Mouse (Mus musculus): Measurements from ENCODE around the gene Col25a1.

Col25a1 gene

GRCm38 (mm10) chr3:130378626-130379025 lies 247.3 kb downstream of the Col25a1 start:
- DNase-seq (ENCODE audit: low spot score): no peak

GRCm38 (mm10) chr3:130380299-130380845 lies 249.1 kb downstream of the Col25a1 start:
- no peak for DNase-seq (ENCODE audit: low spot score)

- DNase-seq (ENCODE audit: low spot score): no peak
These were observed 250.4 kb downstream of the Col25a1 start for GRCm38 (mm10) chr3:130381691-130382090.

- no peak for DNase-seq (ENCODE audit: low spot score)
These were observed 254.6 kb downstream of the Col25a1 start for GRCm38 (mm10) chr3:130385856-130386255.

- DNase-seq (ENCODE audit: low spot score): no peak
These were observed 255.9 kb downstream of the Col25a1 start for GRCm38 (mm10) chr3:130387156-130387555.

GRCm38 (mm10) chr3:130389261-130389975 lies 258.1 kb downstream of the Col25a1 start:
- no peak for DNase-seq (ENCODE audit: low spot score)

- DNase-seq (ENCODE audit: low spot score): no peak
These were observed 265.3 kb downstream of the Col25a1 start for GRCm38 (mm10) chr3:130396636-130397035.

- DNase-seq (ENCODE audit: low spot score): no peak
These were observed 269.6 kb downstream of the Col25a1 start for GRCm38 (mm10) chr3:130400716-130401559.

- DNase-seq (ENCODE audit: low spot score): no peak
These were observed 270.2 kb downstream of the Col25a1 start for GRCm38 (mm10) chr3:130401560-130401852.

GRCm38 (mm10) chr3:130404525-130405409 lies 273.5 kb downstream of the Col25a1 start:
- no peak for DNase-seq (ENCODE audit: low spot score)

- no peak for DNase-seq (ENCODE audit: low spot score)
These were observed 275.9 kb downstream of the Col25a1 start for GRCm38 (mm10) chr3:130407201-130407600.

GRCm38 (mm10) chr3:130413239-130413638 lies 281.9 kb downstream of the Col25a1 start:
- DNase-seq (ENCODE audit: low spot score): no peak

- DNase-seq (ENCODE audit: low spot score): no peak
These were observed 287.6 kb downstream of the Col25a1 start for GRCm38 (mm10) chr3:130418951-130419350.

- DNase-seq (ENCODE audit: low spot score): no peak
These were observed 297.5 kb downstream of the Col25a1 start for GRCm38 (mm10) chr3:130428796-130429195.

- DNase-seq (ENCODE audit: low spot score): no peak
These were observed 298.8 kb downstream of the Col25a1 start for GRCm38 (mm10) chr3:130430052-130430451.

- DNase-seq (ENCODE audit: low spot score): no peak
These were observed 301.5 kb downstream of the Col25a1 start for GRCm38 (mm10) chr3:130432818-130433217.

- DNase-seq (ENCODE audit: low spot score): no peak
These were observed 305.7 kb downstream of the Col25a1 start for GRCm38 (mm10) chr3:130436956-130437355.

GRCm38 (mm10) chr3:130439767-130440166 lies 308.5 kb downstream of the Col25a1 start:
- DNase-seq (ENCODE audit: low spot score): no peak

- no peak for DNase-seq (ENCODE audit: low spot score)
These were observed 309.4 kb downstream of the Col25a1 start for GRCm38 (mm10) chr3:130440689-130441088.

GRCm38 (mm10) chr3:130443842-130444627 lies 312.7 kb downstream of the Col25a1 start:
- no peak for DNase-seq (ENCODE audit: low spot score)

GRCm38 (mm10) chr3:130449864-130450263 lies 318.6 kb downstream of the Col25a1 start:
- no peak for DNase-seq (ENCODE audit: low spot score)
